Comparison of ENCODE assay signal across 8 mouse cellular contexts in the genomic region with DNA sequence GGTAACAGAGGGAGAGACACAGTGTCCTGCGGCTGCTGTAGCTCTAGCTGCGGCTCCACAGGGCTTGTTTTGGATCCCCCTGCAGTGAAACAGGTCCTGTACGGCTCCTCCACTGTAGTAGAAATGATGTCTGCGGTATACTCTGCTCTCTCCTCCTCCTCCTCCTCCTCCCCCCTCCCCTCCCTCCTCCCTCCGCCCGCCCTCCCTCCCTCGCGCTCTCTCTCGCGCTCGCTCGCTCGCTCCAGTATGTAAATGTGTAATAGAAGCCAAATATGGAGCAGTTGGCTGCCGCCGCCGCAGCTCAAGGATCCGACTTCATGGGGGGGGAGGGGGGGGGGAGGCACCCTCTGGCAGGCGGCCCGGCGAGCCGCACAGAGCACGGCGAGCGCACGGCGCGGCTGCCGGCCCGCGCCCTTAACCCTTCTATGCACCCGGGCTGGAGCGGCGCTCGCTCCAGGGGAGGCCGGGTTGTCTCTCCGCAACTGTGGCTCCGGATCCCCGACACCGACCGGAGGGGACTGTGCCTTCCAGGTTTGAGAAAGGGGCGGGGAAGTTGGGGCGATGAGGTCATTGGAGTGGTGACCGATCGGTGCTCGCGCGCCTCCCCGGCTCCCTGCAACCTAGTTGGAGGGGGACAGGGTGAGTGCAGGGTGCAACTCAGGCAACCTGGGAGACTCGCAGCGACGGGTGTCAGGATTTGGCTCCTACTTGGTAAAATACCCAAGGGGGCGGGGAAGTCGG. TPM values are rescaled to one million over a fixed set of nuclear protein-coding genes. Genes with fewer than 3 reads are reported as not detected.
DNase-seq lines count a peak whose midpoint lies in the region; ATAC-seq and TF ChIP-seq lines count a peak whose summit lies in the region.

Gene Atxn1, minus strand, starts transcription at position 156 of the 741 bp plus-strand sequence.

- peak within 1 kb of the TSS; percentile 84 for H3K4me2 ChIP-seq in hindbrain, embryonic 12.5 days (replicated peaks)

- CTCF ChIA-PET in Patski (lab: Charles Lee): interaction anchor here (0.7 to 1.9 kb wide), 2 partner anchors 54 to 188 kb away, joined by 3 to 4 read pairs; no protein-coding TSS in a partner anchor

- in situ Hi-C loops in Patski (cut with MboI; ENCODE audit: low pct_unique_long_range_greater_than_20kb): no loop called here

- ATAC-seq in Patski: peak; percentile 63
- peak; percentile 77 for ATAC-seq in hindbrain, embryonic 12.5 days (ENCODE audit: low FRiP score)
- peak; percentile 59 for ATAC-seq in megakaryocyte, adult 5-6 weeks (ENCODE audit: poor library complexity, severe bottlenecking)

- no peaks in the 10 kb centered on the region for H3K27me3 ChIP-seq in Patski
- peaks cover 10% of the 10 kb centered on the region for H3K27me3 ChIP-seq in hindbrain, embryonic 12.5 days

- H3K4me1 ChIP-seq in hindbrain, embryonic 12.5 days: peaks cover 40% of the 10 kb centered on the region

- no peaks in the 10 kb centered on the region for H3K9me3 ChIP-seq in hindbrain, embryonic 12.5 days (replicated peaks)

- H3K27ac ChIP-seq in hindbrain, embryonic 12.5 days: peak within 1 kb of the TSS; percentile 96
- peak within 1 kb of the TSS; percentile 99 for H3K27ac ChIP-seq in left cerebral cortex, adult 2 months

- POLR2A ChIA-PET in Patski (lab: Charles Lee): interaction anchor here (0.6 to 4.9 kb wide), 7 partner anchors 10 to 351 kb away, joined by 3 to 31 read pairs (median 5); no protein-coding TSS in a partner anchor

- no peaks in the 10 kb centered on the region for H3K36me3 ChIP-seq in hindbrain, embryonic 12.5 days

- peak within 1 kb of the TSS; percentile 73 for H3K4me3 ChIP-seq in hindbrain, embryonic 12.5 days
- H3K4me3 ChIP-seq in left cerebral cortex, adult 2 months: peak within 1 kb of the TSS; percentile 67

- H3K9ac ChIP-seq in hindbrain, embryonic 12.5 days: peak within 1 kb of the TSS; percentile 93

- DNase-seq in Patski (ENCODE audit: low read depth, low spot score): peak; percentile 68
- peak; percentile 82 to 83 for DNase-seq in cerebellum, postnatal 10 days
- peak; percentile 48 to 56 for DNase-seq in frontal cortex, postnatal 14 days (ENCODE audit: low spot score in 2 of 2)
- peak; percentile 46 to 65 for DNase-seq in left cerebral cortex, adult 2 months (ENCODE audit: extremely low spot score in 1 of 2, low spot score in 2 of 2)
- peak; percentile 60 to 68 for DNase-seq in right cerebral cortex, adult 2 months (ENCODE audit: low spot score in 2 of 2)
- DNase-seq in urinary bladder, postnatal 10 days (ENCODE audit: low spot score): peak; percentile 36

- TF ChIP-seq CTCF in Patski (IDR thresholded peaks at IDR 0.05): no peak
- TF ChIP-seq CTCF in left cerebral cortex, adult 2 months (IDR thresholded peaks at IDR 0.05): no peak

- intact Hi-C loops in left cerebral cortex, adult 2 months (cut with DNase I): loop anchor here (2.0 to 5.0 kb wide), 7 partner anchors 78 to 428 kb away; no protein-coding TSS in a partner anchor

- 1% methylated on average over 36 of the region's 53 CpGs for WGBS in hindbrain, embryonic 12.5 days

RNA-seq across cellular contexts. Expression of gene Atxn1, which starts in this region (rescaled TPM):
- 8.3 TPM for polyA plus RNA-seq in Patski (2021)
- polyA plus RNA-seq in hindbrain, embryonic 12.5 days (2016; fragmentation: Nextera tagmentation; extraction: Ambion mirVana): 5.0 TPM in 2 replicates
- 100 to 1,000 TPM; 152 to 197 TPM for total RNA-seq in left cerebral cortex, adult 2 months (2021)
- 4.8 and 9.0 TPM in 2 replicates for total RNA-seq in megakaryocyte, adult 5-6 weeks (2015)
- 5.9 and 22.2 TPM in 2 replicates for total RNA-seq in megakaryocyte, adult 5-6 weeks (2017)

Comparison
In these comparisons a context has a peak if more than half of its experiments do, and no peak if none do; other contexts are left out.
1. Peak in every context shown above with its lines: DNase-seq, ATAC-seq, H3K4me3 ChIP-seq and H3K27ac ChIP-seq.
2. RNA of gene Atxn1 (total RNA-seq): 152 to 197 TPM in left cerebral cortex, adult 2 months; 4.8 to 22.2 TPM in megakaryocyte, adult 5-6 weeks; every median in the first group is over 4 times any median in the second.